Mouse (Mus musculus) lung, adult 2 months (tissue): ENCODE results near the gene Fam135a.

Source experiments
- CTCF ChIP-seq: fragments of 200-500 bp; IDR thresholded peaks from 2 replicates; pipeline ENCODE4 v1.5.1; 2011; ENCODE audit warnings: mild to moderate bottlenecking, low read length, control low read depth; ENCODE audit not compliant: insufficient read depth
- POLR2A ChIP-seq: fragments of 200-500 bp; IDR thresholded peaks from 2 replicates; pipeline ENCODE4 v1.6.1; 2011; ENCODE audit warnings: low read depth, mild to moderate bottlenecking, control low read depth, low read length, borderline replicate concordance; ENCODE audit errors: extremely low read depth

DNA sequence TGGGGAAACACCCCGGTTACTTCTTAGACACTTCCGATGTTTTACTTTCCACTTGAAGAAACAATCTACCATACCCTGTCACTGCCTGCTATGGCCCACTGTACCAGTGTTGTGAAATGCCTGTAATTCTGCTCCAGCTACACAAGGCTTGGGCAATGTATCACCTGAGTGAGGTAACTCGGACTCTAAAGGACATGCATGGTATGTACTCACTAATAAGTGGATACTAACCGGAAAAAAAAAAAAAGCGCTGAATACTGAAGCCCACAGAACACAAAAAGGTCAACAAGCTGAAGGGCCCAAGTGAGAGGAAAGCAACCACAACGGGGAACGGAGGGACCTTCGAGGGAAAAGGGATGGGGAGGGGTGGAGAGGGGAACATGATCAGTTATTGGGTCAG is 92.5 kb downstream of the Fam135a start:
- no peak for TF ChIP-seq CTCF
- TF ChIP-seq POLR2A = no peak
